Mouse (Mus musculus) mature B cell (primary cell): ENCODE results near the gene Slc27a5.

Experiments
- in situ Hi-C: fragments of 300-500 bp; cut with MboI; formaldehyde crosslinking; loops from 2 replicates; pipeline ENCODE4 v1.14.3; 2019

The Slc27a5 gene

DNA sequence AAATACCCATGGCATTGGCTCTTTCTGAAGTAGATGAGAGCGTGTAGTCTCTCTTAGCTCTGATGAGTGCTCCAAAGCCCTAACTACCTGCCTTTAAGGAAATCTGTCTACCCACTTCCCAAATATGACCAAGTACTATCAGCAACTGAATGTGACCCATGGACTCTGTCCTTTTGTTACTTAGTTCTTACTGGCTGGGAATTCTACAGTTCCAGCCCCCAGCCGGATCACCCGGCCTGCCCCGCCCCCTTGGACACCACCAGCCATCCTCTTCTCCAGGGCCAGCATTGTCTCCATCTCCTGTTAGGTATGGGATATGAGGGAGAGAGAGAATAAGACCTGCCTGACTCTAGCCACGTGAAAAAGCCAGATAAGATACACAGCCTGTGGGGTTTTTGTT lies at the start of gene Slc27a5:
TSS of gene Slc27a5 (minus strand) at position 140 of the 400 bp plus-strand sequence.
- in situ Hi-C loops: no loop called here

DNA sequence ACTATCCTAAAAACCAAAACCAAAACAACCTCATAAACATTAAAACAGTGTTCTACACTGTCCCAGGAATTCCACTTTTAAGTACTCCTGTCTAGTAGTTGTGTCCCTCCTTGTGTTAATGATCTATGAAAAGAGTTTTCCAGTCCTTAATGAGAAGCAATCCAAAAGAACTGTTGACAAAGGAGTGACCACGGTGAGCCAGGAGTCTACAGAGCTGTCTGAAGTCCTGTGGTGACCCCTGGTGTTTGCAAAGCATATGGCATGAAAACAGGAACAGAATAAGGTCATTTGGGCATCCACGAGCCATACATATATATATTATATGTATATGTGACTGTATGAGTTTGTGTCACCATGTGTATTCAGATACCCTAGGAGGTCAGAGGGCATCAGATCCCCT lies 48.1 kb upstream of the Slc27a5 start:
- in situ Hi-C loops: no loop called here

DNA sequence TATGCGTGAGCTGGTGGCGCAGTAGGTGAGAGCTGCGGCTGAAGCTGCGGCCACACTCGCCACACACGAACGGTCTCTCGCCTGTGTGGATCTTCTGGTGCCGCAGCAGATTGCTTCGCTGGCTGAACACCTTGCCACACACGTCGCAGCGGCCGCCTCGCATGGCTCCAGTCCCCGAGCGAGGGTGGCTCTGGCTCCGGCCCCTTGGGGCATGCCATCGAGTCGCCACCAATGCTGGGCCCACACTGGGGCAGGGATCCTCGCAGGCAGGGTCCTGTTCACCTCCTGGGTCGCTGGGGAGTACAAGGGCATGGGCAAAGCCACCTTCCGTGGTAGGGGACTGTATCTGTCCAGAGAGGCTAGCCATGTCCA lies 46.2 kb upstream of the Slc27a5 start:
- in situ Hi-C loops: loop anchor here (5.0 kb wide), 1 partner anchor 37 kb away; no protein-coding TSS in a partner anchor

DNA sequence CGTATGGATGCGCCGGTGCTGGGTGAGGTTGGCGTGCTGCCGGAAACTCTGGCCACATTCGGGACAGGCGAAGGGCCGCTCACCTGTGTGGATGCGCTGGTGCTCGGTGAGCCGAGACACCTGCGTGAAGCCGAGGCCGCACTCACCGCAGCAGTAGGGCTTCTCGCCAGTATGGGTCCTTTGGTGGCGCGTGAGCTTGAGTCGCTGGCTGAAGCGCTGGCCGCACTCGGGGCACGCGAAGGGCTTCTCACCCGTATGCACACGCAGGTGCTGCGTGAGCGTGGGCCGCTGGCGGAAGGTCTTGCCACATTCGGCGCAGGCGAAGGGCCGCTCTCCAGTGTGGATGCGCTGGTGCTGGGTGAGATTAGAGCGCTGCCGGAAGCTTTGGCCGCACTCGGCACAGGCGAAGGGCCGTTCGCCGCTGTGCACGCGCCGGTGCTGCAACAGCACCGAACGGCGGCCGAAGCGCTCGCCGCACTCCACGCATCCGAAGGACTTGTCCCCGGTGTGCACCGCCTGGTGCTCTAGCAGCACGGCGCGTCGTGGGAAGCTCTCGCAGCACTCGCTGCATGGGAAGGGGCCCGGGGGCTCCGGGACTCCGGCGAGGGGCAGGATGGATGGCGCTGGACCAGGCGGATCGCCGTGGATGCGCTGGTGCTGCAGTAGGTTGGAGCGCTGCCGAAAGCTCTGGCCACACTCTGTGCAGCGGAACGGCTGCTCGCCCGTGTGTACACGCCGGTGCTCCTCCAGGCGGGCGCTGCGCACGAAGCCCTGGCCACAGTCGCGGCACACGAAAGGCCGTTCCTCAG lies 45.7 kb upstream of the Slc27a5 start:
- in situ Hi-C loops: loop anchor here (5.0 kb wide), 1 partner anchor 36 kb away; no protein-coding TSS in a partner anchor

DNA sequence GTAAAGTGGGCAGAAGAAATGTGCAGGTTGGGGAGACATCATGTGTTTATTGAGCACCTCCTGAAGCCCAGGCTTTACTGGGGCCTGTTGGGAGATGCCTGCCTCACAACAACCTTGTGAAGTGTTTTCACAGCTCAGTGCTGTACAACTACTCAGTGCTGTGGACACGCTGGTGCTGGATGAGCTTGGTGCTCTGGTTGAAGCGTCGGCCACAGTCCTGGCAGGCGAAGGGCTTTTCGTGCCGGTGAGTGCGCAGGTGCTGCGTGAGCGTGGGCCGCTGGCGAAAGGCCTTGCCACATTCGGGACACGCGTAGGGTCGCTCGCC lies 45.1 kb upstream of the Slc27a5 start:
- in situ Hi-C loops: loop anchor here (5.0 kb wide), 1 partner anchor 36 kb away; no protein-coding TSS in a partner anchor

DNA sequence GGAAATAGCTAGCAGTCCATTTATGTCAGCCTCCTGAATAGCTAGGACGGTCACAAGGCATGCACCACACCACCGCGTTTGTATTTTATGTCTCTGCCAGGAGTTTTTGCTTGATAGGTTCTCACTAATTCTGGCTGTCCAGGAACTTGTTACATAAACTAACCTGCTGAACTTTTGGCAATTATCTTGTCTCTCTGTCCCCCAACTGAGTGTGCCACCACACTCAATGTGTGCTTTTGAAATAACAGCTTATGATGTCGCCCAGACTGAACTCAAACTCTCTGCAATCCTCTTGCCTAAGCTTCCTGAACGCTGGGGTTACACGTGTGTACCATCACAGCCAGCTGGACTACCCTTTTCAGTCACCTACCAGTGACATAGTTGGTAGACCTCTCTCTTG lies 44.5 kb upstream of the Slc27a5 start:
- in situ Hi-C loops: loop anchor here (5.0 kb wide), 1 partner anchor 35 kb away; no protein-coding TSS in a partner anchor

DNA sequence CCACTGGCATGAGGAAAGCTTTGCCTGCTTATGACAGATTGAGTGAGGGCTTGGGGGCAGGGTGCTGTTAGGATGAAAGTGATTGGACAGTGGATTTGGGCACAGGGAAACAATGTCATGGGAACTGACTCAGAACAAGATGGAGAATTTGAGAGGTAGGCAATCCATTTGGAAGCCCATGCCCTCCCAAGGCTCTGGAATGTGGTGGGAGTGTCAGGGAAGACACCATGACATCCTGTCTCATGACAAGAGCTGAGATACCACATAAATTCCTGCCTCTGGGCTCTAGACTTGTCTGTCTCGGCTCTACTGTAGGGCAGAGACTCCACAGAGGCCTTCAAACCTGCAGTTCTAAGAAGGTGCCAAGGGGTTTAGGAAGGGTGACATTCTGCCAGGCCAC lies 43.3 kb upstream of the Slc27a5 start:
- in situ Hi-C loops: loop anchor here (5.0 kb wide), 1 partner anchor 34 kb away; no protein-coding TSS in a partner anchor

DNA sequence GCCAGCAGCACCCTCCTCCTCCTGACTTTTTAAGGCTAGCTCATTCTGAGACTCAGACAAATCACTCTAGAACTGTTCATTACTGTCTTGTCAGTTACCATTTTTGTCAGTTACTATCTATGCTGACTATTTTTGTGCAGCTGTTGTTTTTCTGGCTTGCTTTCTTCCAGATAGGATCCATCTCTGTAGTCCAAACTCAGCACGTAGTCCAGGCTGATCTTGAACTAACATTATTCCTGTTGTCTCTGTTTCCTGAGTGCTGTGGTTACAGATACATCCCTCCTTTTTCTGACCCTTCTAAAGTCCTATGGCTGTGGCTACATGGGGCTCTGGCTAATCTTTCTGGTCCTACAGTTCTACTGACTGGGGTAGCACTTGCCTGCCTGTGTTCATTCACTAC lies 41.2 kb upstream of the Slc27a5 start:
- in situ Hi-C loops: no loop called here

DNA sequence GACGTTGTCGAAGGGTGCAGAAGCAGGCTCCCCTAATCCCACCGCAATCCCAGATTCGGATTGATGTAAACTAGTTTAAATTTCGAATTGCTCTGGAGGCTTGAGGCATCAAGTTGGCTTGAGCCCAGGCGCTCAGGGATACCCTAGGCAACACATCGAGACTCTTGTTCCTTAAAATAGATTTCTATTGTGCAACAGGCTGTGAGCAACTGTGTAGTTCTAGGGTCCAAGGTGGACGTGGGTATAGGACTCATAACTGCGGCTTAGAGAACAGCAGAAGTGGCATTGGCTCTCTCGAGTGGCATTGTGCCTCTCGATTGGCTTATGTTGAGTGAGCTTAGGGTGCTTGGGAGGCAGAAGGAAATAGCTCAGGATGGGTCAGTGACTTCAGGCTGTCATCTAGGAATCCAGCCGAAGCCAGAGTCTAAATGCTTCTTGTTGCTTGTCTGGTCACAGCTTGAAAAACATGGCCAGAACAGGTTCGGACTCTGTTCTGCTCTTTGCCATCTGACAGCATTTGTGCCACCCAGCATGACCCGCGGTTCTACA lies 40.7 kb upstream of the Slc27a5 start:
- in situ Hi-C loops: no loop called here

DNA sequence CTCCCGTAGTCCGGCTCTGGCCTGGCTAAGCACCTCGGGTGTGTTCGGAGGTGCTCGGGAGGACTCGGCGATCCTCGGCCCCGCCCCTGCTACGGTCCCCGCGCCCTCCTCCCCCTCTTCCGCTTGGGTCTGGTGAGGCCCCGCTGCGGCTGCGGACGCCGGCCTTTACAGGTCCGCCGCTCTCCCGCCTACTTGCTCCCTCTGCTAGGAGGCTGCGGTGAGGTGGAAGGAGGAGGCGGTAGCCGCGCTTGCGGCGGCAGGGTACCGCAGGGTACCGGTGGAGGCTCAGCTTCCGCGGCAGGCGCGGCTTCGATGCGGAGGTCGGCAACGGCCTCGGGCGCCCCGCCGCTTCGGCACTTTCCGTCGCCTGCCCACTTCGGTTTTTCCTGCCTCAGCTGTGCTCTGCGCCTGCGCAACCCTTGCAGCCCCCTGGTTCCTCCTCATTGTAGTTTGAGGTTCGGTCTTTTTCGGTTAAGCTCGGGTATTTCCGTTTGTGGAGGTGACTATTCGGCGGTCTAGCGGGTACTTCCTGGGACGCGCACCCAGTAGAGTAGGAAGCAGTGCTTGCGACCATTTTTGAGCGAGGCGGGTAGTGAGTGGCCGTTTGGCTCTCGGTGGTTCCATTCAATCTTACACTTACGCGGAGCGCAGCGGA lies 40.0 kb upstream of the Slc27a5 start, which contains the start of gene Ube2m:
TSS of gene Ube2m (minus strand) at position 375 of the 655 bp plus-strand sequence.
- in situ Hi-C loops: no loop called here

DNA sequence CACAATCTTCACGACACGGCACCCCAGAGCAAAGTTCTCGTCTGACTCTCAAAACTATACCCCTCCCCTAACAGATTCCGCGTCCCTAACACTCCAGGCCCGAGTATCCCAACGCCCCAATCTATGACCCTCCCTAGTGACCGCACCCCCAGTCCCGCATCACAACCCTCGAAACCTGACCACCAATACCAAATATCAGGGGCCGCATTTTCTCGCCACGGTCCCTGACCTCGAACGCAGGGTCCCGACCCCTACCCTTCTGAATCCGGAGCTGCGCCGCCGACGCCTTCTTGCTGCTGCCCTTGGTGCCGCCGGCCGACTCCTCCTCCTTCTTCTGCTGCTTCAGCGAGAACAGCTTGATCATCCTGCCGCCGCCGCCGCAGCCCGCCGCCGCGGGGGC lies 39.4 kb upstream of the Slc27a5 start:
- in situ Hi-C loops: no loop called here

DNA sequence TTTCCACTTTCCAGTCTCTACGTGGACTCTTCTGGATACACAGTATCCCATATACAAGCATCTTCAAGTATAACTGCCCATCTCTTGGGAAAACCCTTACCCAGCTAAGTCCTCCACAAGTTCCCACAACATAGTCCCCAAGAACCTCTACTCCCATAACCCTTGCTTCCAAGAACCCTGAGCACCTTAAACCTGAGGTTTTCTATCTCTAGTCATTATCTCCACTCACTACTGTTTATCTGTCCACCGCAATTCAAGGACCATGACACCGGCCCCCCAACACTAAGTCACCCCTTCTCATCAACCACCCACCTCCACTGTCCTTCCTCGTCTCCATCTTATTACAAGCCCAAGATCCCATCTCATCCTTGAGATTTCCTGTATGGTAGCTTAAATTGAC lies 38.8 kb upstream of the Slc27a5 start:
- in situ Hi-C loops: no loop called here

DNA sequence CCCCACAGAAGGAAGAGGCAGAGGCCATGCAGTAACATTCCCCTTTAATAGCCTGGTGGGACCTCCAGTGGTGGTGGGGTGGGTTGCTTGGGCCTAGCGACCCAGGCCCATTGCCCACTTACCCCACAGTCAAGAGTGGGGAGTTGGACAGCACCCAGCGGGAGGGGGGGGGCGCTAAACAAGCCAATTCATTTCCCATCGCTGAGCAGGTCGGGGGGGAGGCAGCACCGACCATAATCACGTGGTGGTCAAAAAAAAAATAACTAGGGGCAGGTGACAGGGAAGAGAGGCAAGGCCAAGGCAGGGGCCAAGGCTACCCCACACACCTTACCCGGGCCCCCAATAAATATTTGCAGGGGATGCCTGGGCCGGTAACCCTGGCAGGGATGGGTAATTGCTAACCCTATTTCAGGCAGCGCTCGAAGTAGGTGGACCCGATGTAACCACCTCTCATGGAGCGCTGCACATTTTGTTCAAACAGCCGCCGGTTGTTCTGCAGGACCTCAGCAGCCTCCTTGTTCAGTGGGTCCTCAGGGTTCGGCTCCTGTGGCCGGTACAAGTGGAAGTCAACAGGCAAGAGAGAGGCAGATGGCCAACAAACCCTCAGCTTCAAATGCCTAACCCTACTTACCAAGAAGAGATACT lies 37.3 kb upstream of the Slc27a5 start:
- in situ Hi-C loops: no loop called here

DNA sequence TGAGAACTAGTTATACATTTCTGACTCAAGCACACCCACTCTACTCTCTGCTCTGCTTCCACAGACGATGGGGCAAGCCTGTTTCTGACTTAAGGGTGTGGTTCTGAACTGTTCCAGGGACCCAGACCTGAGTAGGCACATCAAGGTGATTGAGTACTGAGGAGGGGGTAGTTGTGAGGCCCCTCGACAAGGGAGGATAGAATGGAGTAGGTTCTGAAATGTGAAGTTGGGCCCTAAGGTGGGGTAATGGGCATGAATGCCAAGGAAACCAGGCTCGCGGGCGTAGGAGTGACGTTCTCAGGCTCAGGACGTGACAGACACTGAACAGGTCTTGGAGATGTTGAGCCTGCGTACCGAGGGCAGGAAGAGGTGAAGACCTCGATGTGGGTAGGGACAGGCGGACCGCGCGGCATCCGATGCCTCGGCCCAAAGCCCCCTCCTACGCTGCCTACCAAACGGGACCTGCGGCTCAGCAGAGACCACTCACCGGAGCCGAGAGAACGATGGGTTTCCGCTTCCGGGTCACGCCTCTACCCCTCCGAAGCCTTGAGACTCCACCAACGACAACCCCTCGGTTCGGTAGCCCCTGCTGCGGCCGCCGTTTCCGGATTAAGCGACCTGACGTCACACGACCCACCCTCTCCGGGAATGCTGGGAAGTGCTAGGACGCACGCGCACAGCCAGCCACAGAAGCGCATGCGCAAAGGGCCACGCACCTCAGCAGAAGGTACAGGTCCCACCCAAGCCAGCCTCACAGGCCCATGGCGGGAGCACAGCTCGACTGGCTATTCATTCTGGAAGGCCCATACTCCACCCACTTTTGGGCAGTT lies 36.4 kb upstream of the Slc27a5 start, which contains the start of gene Chmp2a:
TSS of gene Chmp2a (minus strand) at position 660 of the 830 bp plus-strand sequence.
- in situ Hi-C loops: no loop called here

DNA sequence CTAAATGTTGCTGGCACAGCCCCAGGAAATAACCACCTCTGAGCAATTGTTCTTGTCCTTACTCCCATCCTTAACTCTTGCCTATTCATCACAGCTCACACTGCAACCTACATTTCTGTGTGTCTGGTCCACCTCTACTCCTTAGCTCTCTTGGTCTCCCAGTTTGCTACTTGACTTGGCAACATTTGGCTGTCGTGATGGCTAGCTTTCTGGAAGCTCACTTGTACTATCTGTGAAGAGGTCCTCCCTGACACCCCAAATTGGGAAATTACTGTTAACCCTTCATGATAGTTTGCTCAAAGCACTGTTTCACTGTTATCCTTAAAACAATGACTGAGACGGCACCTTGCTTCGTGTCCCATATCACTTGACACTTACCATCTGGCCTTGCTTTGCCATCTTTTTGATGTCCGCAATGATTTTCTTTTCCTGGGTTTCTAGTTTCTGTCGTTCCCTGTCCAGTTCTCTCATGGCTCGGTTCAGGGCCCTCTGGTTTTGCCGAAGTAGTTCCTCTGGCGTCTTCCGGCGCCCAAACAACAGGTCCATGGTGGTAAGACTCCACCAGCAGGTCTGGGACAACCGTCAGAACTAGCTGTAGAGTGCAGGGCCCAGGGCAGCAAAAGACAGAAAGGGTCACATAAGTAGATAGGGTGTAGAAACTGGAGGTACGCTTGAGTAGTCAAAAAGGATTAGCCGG lies 35.6 kb upstream of the Slc27a5 start:
- in situ Hi-C loops: no loop called here

DNA sequence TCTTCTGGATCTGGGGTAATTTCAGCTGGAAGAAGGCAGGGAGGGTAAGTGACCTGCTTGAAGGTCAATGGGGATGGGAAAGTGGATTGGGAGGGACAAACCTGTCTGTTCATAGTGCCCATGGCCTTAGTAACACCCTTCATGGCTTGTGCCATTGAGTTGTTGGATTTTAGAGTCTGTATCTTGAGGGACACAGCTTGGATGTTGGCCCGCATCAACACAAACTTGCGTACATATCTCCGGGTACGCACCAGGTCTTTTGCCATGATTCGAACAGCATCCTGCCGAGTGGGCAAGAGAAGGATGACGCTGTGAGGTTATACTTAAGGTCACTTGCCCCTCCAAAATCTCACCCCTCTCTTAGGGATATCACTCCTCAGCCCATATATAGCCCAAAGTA lies 34.5 kb upstream of the Slc27a5 start:
- in situ Hi-C loops: no loop called here

DNA sequence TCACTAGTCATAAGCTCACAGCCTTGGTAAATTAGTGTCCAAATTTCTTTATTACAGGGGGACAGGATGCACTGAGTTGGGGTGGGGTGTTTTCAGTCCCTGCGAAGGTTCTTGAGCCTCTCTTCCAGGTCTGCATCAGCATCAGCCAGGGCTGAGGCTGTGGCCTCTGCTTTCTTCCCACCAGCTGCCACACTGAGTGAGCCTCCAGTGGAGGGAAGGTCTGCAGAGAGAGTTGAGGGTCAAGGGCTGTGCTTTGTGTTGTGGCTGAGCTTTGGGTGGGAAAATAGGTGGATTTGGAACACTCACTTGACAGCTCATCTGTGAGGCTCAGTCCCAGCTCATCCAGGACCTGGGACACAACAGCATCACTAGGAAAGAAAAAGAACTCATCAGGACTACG lies 34.0 kb upstream of the Slc27a5 start:
- in situ Hi-C loops: no loop called here

DNA sequence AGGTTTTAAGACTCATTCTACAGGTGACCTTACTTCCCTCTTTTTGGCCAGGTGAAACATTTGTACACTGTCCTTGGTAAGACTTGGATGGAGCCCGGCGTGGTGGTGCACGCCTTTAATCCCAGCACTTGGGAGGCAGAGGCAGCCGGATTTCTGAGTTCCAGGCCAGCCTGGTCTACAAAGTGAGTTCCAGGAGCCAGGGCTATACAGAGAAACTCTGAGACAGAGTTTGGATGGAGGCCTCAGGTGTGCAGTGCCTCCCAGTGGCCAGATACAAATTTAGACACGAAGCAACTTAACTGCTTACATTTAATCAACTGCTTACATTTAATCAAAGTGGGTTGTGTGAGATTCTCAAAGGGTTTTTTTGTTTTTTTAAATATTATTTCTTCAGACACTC lies 33.1 kb upstream of the Slc27a5 start:
- in situ Hi-C loops: no loop called here

DNA sequence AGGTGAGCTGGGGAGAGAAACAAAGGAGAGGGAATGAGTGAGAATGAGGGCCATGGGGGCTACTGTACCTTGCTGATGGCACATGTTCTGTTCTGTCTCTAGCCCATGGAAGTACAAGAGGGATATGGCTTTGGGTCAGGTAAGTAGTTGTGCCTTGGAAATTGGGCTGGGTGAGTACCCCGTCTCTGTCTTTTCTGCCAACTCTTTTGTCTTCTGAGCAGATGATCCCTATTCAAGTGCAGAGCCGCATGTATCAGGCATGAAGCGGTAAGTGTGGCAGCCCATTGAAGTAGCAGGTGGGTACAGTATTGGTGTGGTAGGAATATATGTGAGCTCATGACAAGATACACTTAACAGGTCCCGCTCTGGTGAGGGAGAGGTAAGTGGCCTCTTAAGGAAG lies 31.0 kb upstream of the Slc27a5 start:
- in situ Hi-C loops: no loop called here

DNA sequence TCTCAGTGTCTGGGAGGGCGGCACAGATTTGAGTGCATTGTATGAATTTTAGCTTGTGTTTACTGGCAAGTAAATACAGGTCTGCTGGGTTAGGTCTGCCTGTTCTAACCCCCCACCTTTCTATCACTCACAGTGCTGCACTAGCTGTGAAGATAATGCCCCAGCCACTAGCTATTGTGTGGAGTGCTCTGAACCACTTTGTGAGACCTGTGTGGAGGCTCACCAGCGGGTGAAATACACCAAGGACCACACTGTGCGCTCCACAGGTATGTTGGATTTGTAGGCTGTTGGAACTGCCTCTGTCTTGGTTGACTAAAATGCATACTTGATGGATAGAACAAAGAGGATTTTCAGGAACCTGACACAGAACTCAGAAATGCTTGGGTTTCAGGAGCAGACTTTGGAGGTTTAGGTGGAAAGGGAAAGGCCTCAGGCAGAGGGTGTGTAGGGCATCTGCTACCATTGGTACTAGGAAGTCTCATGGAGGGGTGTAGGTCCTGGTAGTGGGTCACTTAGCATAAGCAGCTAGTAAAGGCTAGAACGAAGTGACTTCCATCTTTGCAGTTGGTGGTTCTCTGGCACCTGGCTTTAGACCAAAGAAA lies 27.6 kb upstream of the Slc27a5 start:
- in situ Hi-C loops: no loop called here
